Mouse (Mus musculus): ENCODE measurements around the gene Cep128.

DNA sequence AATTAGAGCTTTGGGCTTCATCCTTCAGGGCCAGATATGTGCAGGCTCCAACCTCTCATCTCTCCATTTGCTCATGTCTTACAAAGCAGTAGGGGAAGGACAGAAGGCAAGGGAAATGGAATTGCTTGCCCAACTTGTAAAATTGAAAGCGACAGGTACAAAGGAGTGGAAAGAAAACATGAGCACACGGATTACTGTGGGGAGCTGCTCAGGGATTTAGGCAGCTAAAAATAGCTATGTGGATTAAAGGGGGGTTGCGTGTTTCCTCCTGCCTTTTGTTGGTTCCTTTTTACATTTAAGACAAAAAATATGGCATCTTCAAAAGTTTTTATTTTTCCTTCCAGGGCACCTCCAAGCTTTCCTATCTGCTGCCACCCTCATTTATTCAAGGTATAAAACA, 269.2 kb downstream of the Cep128 start:
- TF ChIP-seq CTCF (IDR thresholded peaks at IDR 0.05; ENCODE audit: low read depth, low read length) (no peak), POLR2A (IDR thresholded peaks at IDR 0.05; ENCODE audit: extremely low read depth, insufficient read depth, low read length) (no peak)
